Mouse (Mus musculus) liver, embryonic 14.5 days (tissue): ENCODE data around the gene Sigmar1.

Experiments used
- CTCF ChIP-seq: IDR thresholded peaks from 2 replicates; pipeline ENCODE4 v1.5.1; 2016; ENCODE audit warnings: antibody characterized with exemption, low read depth, control low read depth
- EP300 ChIP-seq: IDR thresholded peaks from 2 replicates; pipeline ENCODE4 v1.6.1; 2016; ENCODE audit warnings: antibody characterized with exemption, low read depth

DNA sequence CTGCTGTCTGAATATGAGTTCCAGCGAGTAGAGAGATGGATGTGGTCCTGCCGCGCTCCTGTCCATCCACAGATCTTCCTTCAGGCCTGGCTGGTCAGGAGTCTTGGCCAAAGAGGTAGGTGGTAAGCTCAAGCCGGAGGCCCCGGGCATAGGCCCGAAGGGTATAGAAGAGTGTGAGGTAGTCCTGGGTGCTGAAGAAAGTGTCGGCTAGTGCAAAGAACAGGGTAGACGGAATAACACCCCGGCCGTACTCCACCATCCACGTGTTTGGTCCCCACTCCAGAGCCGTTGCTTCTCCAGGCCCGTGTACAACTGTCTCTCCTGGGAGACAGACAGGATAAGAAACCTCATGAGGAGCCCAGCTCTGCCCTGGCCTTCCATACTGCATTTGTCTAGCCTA lies 16.7 kb downstream of the Sigmar1 start:
- TF ChIP-seq CTCF (no peak), EP300 (no peak)
